Mouse (Mus musculus): ENCODE measurements around the gene Lce1e.
"Not testable (repeated sequence)": the region's sequence is repeated elsewhere in the genome, so short reads cannot be mapped to it uniquely, and the experiment has no call there.

Gene Lce1e

DNA sequence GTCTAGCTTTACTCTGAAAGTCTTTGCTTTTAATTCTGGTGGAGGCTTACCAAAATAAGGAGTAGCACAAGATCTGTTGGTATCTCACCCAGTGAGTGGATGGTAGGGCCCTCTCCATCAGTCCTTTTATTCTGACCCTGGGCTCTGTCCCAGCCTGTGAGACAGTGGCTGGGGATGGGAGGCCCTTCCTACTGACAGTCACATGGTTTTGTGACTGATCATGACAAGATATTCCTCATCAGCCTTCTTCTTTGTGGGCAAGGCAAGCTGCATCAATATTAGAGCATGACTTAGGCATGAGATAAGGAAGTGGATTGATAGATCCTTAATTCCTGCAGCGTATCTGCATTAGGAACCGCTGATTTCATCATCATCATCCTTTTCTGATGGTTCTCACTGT, at the start of gene Lce1e:
Lce1e (minus strand) TSS at position 101 of the 400 bp plus-strand sequence.
- DNase-seq, result no peak

DNA sequence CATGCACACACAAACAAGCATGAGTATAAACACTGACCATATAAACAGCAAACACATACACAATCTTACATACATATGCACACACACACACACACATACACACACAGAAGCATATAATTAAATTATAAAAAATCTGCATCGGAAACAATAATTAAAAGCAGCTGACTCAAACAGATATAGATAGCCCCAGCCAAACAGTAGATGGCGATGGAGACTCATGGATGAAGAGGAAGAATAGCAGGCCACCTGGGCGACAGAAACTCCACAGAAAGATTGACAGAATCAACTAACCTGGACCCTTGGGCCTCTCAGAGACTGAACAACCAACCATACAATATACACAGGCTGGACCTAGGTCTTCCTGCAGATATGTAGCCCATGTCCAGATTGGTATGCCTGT, 44.3 kb upstream of the Lce1e start:
- DNase-seq, result no peak

DNA sequence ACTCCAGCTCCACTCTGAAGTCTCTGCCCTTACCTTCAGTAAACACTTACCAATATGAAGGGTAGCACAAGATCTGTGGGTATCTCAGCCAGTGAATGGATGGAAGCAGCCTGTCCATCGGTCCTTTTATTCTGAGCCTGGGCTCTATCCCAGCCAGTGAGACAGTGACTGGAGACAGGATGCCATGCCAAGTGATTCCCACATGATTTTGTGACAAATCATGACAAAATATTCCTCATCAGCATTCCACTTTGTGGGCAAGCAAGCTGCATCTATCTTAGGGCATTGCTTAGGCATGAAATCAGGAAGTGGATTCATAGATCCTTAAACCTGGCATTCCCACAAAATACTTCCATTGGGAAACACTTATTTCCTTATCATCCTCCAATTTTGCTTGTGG, 43.4 kb upstream of the Lce1e start, which contains the start of gene Lce1g:
Lce1g (minus strand) TSS at position 101 of the 400 bp plus-strand sequence.
- no peak for DNase-seq

DNA sequence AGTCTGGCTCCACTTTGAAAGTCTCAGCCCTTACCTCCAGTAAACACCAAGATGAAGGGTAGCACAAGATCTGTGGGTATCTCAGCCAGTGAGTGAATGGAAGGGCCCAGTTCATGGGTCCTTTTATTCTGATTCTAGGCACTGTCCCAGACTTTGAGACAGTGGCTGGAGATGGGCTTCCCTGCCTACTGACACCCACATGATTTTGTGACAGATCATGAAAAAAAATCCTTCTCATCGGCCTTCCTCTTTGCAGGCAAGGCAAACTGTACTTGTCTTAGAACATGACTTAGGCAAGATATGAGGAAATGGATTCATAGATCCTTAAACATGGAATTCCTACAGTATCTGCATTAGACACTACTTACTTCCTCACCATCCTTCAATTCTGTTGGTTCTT, 30.1 kb upstream of the Lce1e start, which contains the start of gene Gm38119:
Gm38119 (minus strand) TSS at position 101 of the 400 bp plus-strand sequence.
- no peak for DNase-seq

DNA sequence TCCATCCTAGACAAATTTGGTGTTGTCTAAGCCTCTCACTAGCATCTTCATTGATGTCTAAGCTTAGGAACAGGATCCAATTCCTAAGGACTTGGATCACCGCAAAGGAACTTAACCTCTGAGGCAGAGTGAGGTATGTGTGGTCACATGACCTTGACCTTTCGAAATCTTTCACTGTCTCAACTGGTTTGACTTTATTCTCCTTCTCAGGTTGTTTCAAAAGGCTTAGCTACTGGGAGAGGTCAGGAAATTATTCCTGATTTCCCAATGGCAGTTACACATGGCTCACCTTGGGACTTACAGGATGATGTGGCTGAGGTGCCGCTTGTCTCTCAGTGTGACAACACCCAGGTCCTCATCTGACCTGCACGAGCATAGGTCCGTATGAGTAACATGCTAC, 13.8 kb upstream of the Lce1e start:
- no peak for DNase-seq

DNA sequence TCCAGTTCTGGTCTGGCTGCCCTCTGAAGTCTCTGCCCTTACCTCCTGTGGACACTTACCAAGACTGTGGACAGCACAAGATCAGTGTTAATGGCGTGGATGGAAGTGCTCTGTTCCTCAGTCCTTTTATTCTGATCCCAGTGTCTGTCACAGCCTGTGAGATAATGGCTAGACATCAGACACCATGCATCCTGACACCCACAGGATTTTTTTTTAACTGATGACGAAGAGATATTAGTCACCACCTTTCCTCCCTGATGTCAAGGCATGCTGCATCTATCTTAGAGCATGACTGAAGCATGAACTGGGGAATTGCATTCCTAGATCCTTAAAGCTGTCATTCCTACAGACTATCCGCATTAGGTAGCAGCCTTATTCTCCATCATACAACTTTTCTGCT, 11.4 kb upstream of the Lce1e start, which contains the start of gene Lce1f:
Lce1f (minus strand) TSS at position 101 of the 400 bp plus-strand sequence.
- no peak for DNase-seq

DNA sequence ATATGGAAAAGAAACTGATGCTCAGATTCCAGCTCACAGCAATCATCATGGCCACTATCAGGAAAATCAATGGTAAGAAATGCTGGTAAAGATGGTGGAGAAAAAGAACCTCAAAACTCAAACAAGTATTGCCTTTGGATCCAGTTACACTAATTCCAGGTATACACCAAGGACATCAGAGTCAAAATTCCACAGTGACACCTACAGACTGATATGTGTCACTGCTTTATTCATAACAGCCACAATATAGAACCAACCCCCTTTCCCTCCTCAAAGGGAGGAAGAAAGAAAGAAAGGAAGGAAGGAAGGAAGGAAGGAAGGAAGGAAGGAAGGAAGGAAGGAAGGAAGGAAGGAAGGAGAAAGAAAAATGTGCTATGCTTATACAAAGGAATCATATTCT, 6.2 kb upstream of the Lce1e start:
- no peak for DNase-seq

DNA sequence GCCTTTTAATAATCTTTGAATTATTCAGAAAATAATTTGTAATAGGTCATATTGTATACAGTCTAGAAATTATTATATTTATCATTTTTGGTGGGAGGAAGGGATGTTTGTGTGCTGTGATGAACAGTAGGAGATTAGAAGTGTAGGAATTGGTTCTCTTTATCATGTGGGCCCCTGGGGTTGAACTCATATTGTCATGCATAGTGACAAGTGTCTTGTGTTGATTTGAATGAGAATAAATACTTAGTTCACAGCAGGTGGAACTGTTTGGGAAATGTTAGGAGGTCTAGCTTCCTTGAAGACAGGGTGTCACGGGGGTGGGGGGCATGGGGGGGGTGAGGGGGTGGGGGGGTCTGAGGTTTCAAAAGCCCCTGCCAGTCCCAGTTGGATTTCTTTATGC, 14.3 kb downstream of the Lce1e start:
- DNase-seq, result no peak

DNA sequence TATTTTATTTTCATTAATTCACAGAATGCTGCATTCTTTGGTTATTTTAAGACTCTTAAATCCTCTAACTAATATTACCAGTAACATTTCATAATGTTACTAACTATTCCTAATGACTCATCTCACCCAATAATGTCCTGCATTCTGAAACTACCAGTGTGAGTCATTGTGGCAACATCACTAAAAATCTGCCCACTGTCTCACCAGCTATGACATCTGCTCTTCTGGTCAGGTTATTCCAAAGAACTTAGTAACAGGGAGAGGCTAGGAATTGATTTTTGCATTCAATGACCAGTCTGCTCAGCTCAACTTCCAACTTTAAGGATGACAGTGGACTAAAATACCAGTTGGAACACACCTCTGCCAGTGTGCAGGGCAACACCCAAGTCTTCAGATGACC, 17.2 kb downstream of the Lce1e start:
- DNase-seq, result no peak

DNA sequence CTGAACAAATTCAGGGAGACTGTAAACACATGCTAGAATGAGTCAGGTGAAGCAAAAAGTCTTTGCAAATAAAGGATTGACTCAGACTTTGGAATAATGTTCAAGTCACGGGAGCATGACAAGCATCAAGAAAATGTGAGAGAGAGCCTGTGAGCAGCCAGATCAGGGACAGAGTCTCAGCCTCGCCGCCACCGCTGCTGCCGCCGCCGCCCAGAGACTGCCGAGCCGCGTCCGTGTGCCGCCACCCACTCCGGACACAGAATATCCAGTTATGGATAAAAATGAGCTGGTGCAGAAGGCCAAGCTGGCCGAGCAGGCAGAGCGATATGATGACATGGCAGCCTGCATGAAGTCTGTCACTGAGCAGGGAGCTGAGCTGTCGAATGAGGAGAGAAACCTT, 19.7 kb downstream of the Lce1e start:
- not testable (repeated sequence) for DNase-seq

DNA sequence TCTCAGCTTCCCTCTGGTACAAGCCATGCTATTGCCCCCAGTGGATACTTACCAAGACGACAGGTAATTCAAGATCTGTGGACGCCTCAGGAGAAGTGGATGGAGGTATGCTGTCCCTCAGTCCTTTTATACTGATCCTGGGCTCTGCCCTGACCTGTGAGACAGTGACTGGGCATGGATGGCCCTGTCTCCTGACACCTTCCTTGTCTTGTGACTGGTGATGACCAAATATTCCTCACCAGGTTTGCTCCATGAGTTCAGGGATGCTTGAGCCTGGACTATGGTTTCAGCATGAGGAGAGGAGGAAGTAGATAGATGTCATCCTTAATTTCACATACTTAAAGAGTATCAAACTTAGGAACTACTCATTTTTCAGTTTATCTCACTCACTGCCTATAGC, 21.8 kb downstream of the Lce1e start, which contains the start of gene Lce1d:
Lce1d (minus strand) TSS at position 101 of the 400 bp plus-strand sequence.
- DNase-seq, result no peak

DNA sequence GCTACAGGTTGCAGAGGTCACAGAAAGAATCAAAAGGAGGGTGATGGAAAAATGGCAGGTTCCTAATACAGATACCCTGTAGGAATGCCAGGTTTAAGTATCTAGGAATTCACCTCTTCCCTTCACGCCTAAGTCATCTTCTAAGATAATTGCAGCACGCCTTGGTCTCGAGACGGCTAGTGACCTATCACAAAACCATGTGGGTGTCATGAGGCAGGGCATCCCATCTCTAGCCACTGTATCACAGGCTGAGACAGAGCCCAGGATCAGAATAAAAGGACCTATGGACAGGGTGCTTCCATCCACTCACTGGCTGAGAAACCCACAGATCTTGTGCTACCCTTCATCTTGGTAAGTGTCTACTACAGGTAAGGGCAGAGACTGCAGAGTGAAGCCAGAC, 29.9 kb downstream of the Lce1e start, which contains the start of gene Lce1c:
Lce1c (plus strand) TSS at position 301 of the 400 bp plus-strand sequence.
- DNase-seq, result no peak

DNA sequence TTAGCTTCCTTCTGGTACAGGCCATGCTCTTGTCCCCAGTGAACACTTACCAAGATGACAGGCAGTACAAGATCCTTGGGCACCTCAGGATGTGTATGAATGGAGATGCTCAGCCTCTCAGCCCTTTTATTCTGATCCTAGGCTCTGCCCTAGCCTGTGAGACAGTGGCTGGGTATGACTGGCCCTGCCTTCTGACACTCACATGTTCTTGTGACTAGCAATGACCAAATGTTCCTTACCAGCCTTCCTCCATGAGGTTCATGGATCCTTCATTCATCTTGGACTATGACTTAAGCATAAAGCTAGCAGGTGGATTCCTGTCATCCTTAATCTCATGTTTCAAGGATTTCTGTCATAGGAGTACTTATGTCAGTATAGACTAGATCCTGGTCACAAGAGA, 38.7 kb downstream of the Lce1e start, which contains the start of gene Lce1a2:
Lce1a2 (minus strand) TSS at position 101 of the 400 bp plus-strand sequence.
- DNase-seq, result no peak

Data from layer of hippocampus, adult 9-11 months (tissue).